In the genomic region with DNA sequence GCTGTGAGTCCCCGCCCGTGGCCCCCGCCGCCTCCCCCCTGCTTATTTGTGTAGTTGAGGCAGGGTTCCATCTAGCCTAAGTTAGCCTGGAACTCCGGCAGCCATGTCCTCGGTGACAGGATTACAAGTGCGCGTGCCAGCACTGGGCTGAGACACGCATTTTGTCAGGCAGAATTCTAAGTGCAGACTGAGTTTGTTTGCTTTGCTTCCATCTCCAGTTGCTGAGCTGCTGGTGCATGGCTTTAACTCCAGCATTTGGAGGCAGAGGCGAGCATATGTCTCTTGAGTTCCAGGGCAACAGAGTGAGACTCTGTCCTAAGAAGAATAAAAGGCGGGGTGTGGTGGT, we compare ENCODE assay signal across 8 mouse cellular contexts. TPM values are rescaled to one million over a fixed set of nuclear protein-coding genes. Genes with fewer than 3 reads are reported as not detected.
DNase-seq lines count a peak whose midpoint lies in the region; ATAC-seq and TF ChIP-seq lines count a peak whose summit lies in the region.

No protein-coding gene starts in this region.

- peaks cover 6% of the 10 kb centered on the region for H3K4me1 ChIP-seq in testis, adult 2 months (ENCODE audit: control insufficient read depth, insufficient read depth, low read length)
- peaks cover 25% of the 10 kb centered on the region for H3K4me1 ChIP-seq in limb, embryonic 12.5 days (replicated peaks)
- peaks cover 5% of the 10 kb centered on the region for H3K4me1 ChIP-seq in stomach, embryonic 14.5 days (ENCODE audit: control insufficient read depth, insufficient read depth, low read length)

- peak overlapping the region; percentile 82 for H3K4me3 ChIP-seq in testis, adult 2 months (ENCODE audit: control insufficient read depth, low read depth, low read length)
- H3K4me3 ChIP-seq in limb, embryonic 12.5 days (replicated peaks) = peak overlapping the region; percentile 87
- peak overlapping the region; percentile 89 for H3K4me3 ChIP-seq in stomach, embryonic 14.5 days (ENCODE audit: low read depth, low read length)

- H3K9me3 ChIP-seq in limb, embryonic 12.5 days = no peaks in the 10 kb centered on the region
- H3K9me3 ChIP-seq in stomach, embryonic 14.5 days (ENCODE audit: control insufficient read depth, low read depth, low read length) = no peaks in the 10 kb centered on the region

- WGBS in limb, embryonic 12.5 days = 1% methylated on average over 11 of the region's 11 CpGs
- WGBS in stomach, embryonic 14.5 days = 2% methylated on average over 11 of the region's 11 CpGs

- H3K36me3 ChIP-seq in testis, adult 2 months (ENCODE audit: control insufficient read depth, insufficient read depth, low read length) = no peaks in the 10 kb centered on the region
- H3K36me3 ChIP-seq in limb, embryonic 12.5 days = peaks cover 34% of the 10 kb centered on the region
- H3K36me3 ChIP-seq in stomach, embryonic 14.5 days (ENCODE audit: control insufficient read depth, insufficient read depth, low read length) = peaks cover 22% of the 10 kb centered on the region

- H3K9ac ChIP-seq in limb, embryonic 12.5 days (replicated peaks) = peak overlapping the region; percentile 91
- peak overlapping the region; percentile 90 for H3K9ac ChIP-seq in stomach, embryonic 14.5 days (replicated peaks; ENCODE audit: low read depth, low read length)

- 0 out of 2 replicates have a peak, but pooled peaks have one; percentile 6 for ATAC-seq in limb, embryonic 12.5 days (ENCODE audit: insufficient number of reproducible peaks, insufficient read depth, low FRiP score, low TSS enrichment, low read depth)
- no peak for ATAC-seq in stomach, embryonic 14.5 days (ENCODE audit: insufficient number of reproducible peaks, insufficient read depth, low FRiP score, low read depth)

- TF ChIP-seq POLR2A in testis, adult 2 months (IDR thresholded peaks at IDR 0.05; ENCODE audit: control insufficient read depth, low read depth, low read length) = no peak

- peak; percentile 60 for DNase-seq in adrenal gland, postnatal 14 days
- DNase-seq in adrenal gland, postnatal 25 days = no peak
- no peak for DNase-seq in testis, postnatal 10 days (ENCODE audit: low spot score)
- no peak for DNase-seq in spleen, adult 18-20 months
- DNase-seq in kidney, adult 18-20 months = no peak

- H3K4me2 ChIP-seq in limb, embryonic 12.5 days = peak overlapping the region; percentile 86
- H3K4me2 ChIP-seq in stomach, embryonic 14.5 days (replicated peaks; ENCODE audit: low read depth, low read length) = peak overlapping the region; percentile 79

- H3K27ac ChIP-seq in testis, adult 2 months (ENCODE audit: control insufficient read depth, insufficient read depth, low read depth, low read length) = no peak overlapping the region
- peak overlapping the region; percentile 91 for H3K27ac ChIP-seq in limb, embryonic 12.5 days
- peak overlapping the region; percentile 92 for H3K27ac ChIP-seq in stomach, embryonic 14.5 days (ENCODE audit: low read length)

- no peak for TF ChIP-seq CTCF in testis, adult 2 months (IDR thresholded peaks at IDR 0.05; ENCODE audit: control insufficient read depth, insufficient read depth, insufficient replicate concordance, low read depth, low read length)

- H3K27me3 ChIP-seq in testis, adult 2 months (ENCODE audit: control insufficient read depth, insufficient read depth, low read length) = no peaks in the 10 kb centered on the region
- H3K27me3 ChIP-seq in limb, embryonic 12.5 days = no peaks in the 10 kb centered on the region
- no peaks in the 10 kb centered on the region for H3K27me3 ChIP-seq in stomach, embryonic 14.5 days (ENCODE audit: control insufficient read depth, insufficient read depth, low read length)

RNA-seq across cellular contexts. Expression of gene Fance, which starts 0.5 kb away (rescaled TPM):
- 20.5 and 29.6 TPM in 2 replicates for total RNA-seq in adrenal gland, postnatal 14 days (2021)
- 34.6 and 35.0 TPM in 2 replicates for total RNA-seq in adrenal gland, postnatal 25 days (2021)
- 4.3 and 4.4 TPM in 2 replicates for polyA plus RNA-seq in testis, adult 2 months (2012; rRNA removed)
- 36.5 and 44.5 TPM in 2 replicates for polyA plus RNA-seq in limb, embryonic 12.5 days (2016; fragmentation: Nextera tagmentation; extraction: Ambion mirVana)
- 26.5 and 29.9 TPM in 2 replicates for polyA plus RNA-seq in stomach, embryonic 14.5 days (2014; fragmentation: Nextera tagmentation; extraction: Ambion mirVana)

RNA-seq across cellular contexts. Expression of gene Rpl10a, which starts 14.4 kb away (rescaled TPM):
- 814 and 958 TPM in 2 replicates for total RNA-seq in adrenal gland, postnatal 14 days (2021)
- total RNA-seq in adrenal gland, postnatal 25 days (2021) = 789 and 848 TPM in 2 replicates
- 444 and 603 TPM in 2 replicates for polyA plus RNA-seq in testis, adult 2 months (2012; rRNA removed)
- 535 and 537 TPM in 2 replicates for polyA plus RNA-seq in limb, embryonic 12.5 days (2016; fragmentation: Nextera tagmentation; extraction: Ambion mirVana)
- polyA plus RNA-seq in stomach, embryonic 14.5 days (2014; fragmentation: Nextera tagmentation; extraction: Ambion mirVana) = 797 and 911 TPM in 2 replicates

RNA-seq across cellular contexts. Expression of gene Tead3, which starts 36.8 kb away (rescaled TPM):
- total RNA-seq in adrenal gland, postnatal 14 days (2021) = 10.6 and 11.4 TPM in 2 replicates
- 10.4 and 13.6 TPM in 2 replicates for total RNA-seq in adrenal gland, postnatal 25 days (2021)
- 3.2 and 4.3 TPM in 2 replicates for polyA plus RNA-seq in testis, adult 2 months (2012; rRNA removed)
- 11.3 and 13.2 TPM in 2 replicates for polyA plus RNA-seq in limb, embryonic 12.5 days (2016; fragmentation: Nextera tagmentation; extraction: Ambion mirVana)
- polyA plus RNA-seq in stomach, embryonic 14.5 days (2014; fragmentation: Nextera tagmentation; extraction: Ambion mirVana) = 15.7 and 16.0 TPM in 2 replicates

RNA-seq across cellular contexts. Expression of gene Tulp1, which starts 51.2 kb away (rescaled TPM):
- total RNA-seq in adrenal gland, postnatal 14 days (2021) = 0.71 TPM in 1 of 2 replicates, not detected in the other
- not detected in 2 replicates for total RNA-seq in adrenal gland, postnatal 25 days (2021)
- 0.12 and 0.36 TPM in 2 replicates for polyA plus RNA-seq in testis, adult 2 months (2012; rRNA removed)
- polyA plus RNA-seq in limb, embryonic 12.5 days (2016; fragmentation: Nextera tagmentation; extraction: Ambion mirVana) = 6.3 and 8.6 TPM in 2 replicates
- 5.2 and 6.6 TPM in 2 replicates for polyA plus RNA-seq in stomach, embryonic 14.5 days (2014; fragmentation: Nextera tagmentation; extraction: Ambion mirVana)
